In the genomic region with DNA sequence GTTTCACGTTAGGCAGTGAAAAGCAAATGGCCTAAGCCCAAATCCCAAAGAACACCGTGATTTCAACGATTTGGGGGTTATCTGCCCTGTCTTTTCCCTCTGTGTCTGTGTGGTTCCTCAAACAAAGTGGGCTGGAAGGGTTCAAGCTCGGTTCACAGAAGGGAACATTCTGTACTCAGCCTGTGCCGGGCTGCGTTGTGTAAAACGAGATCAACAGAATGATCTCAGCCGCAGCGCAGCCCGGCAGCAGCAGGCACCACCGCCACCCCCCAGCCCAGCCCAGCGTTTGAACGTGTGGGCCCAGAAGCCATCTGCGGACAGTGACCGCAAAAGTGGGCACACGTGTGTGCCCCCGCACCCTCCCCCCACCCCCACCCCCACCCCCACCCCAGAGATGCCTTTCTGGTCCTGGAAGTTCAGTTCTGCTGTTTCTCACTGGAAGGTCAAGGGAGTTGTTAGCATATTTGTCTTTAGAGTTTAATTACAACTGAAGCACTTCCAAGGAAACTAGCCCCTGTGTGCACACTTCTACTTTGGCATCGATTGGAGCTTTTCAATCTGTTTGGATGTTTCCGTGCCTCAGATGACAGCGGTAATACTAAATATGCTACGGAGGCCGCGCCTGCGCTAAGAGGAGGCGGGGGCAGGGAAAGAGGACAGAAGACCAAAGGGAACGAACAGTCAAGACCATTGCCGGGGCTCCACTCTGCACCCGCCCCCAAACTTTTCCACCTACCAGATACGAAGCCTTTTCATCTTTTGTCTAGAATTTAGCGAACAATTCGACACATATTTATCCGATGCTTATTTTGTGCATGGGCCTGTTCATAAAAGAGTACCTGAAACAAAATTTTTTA, we compare ENCODE assay signal across 9 mouse cellular contexts.
DNase-seq lines count a peak whose midpoint lies in the region; ATAC-seq and TF ChIP-seq lines count a peak whose summit lies in the region.
"Had no signal": no experiment of that assay in that cellular context is flagged by ENCODE, and none has a peak within 500 bp of the region (broad histone marks: within the 10 kb centered on the region; RNA-seq: fewer than 3 reads in every experiment).

No protein-coding gene starts in this region.

- peak overlapping the region; percentile 12 for H3K9ac ChIP-seq in hindbrain, embryonic 11.5 days (ENCODE audit: low read depth, low read length)
- peak overlapping the region; percentile 53 for H3K9ac ChIP-seq in liver, postnatal 0 days (replicated peaks)
- H3K9ac ChIP-seq in neural tube, embryonic 14.5 days (replicated peaks; ENCODE audit: low read depth, low read length), result peak overlapping the region; percentile 34; the same call in 1 of the 2 replicates

- no peaks in the 10 kb centered on the region for H3K27me3 ChIP-seq in hindbrain, embryonic 11.5 days (ENCODE audit: control insufficient read depth, insufficient read depth, low read length)
- no peaks in the 10 kb centered on the region for H3K27me3 ChIP-seq in liver, postnatal 0 days (ENCODE audit: insufficient read depth, low read length)
- H3K27me3 ChIP-seq in neural tube, embryonic 14.5 days (ENCODE audit: control insufficient read depth, insufficient read depth, low read length), result no peaks in the 10 kb centered on the region
- H3K27me3 ChIP-seq in thymus, adult 2 months (ENCODE audit: control insufficient read depth, insufficient read depth, low read length), result no peaks in the 10 kb centered on the region
- H3K27me3 ChIP-seq: Patski had no signal

- H3K4me1 ChIP-seq in hindbrain, embryonic 11.5 days (replicated peaks; ENCODE audit: control insufficient read depth, insufficient read depth, low read length), result no peaks in the 10 kb centered on the region
- peaks cover 19% of the 10 kb centered on the region for H3K4me1 ChIP-seq in liver, postnatal 0 days (ENCODE audit: insufficient read depth)
- peaks cover 6% of the 10 kb centered on the region for H3K4me1 ChIP-seq in neural tube, embryonic 14.5 days (ENCODE audit: control insufficient read depth, insufficient read depth, low read length)
- H3K4me1 ChIP-seq in thymus, adult 2 months (replicated peaks; ENCODE audit: control insufficient read depth, insufficient read depth, low read length), result peaks cover 8% of the 10 kb centered on the region

- 2% methylated on average over 32 of the region's 32 CpGs for WGBS in hindbrain, embryonic 11.5 days
- 2% methylated on average over 32 of the region's 32 CpGs for WGBS in liver, postnatal 0 days (ENCODE audit: insufficient replicate concordance)
- 2% methylated on average over 32 of the region's 32 CpGs for WGBS in neural tube, embryonic 14.5 days
- 4% methylated on average over 32 of the region's 32 CpGs for WGBS in thymus, adult 2 months

- peak overlapping the region; percentile 29 for H3K4me3 ChIP-seq in hindbrain, embryonic 11.5 days (ENCODE audit: low read depth, low read length)
- 0 out of 2 replicates have a peak overlapping the region, but pooled peaks have one; percentile 20 for H3K4me3 ChIP-seq in liver, postnatal 0 days (ENCODE audit: low read depth, low read length)
- H3K4me3 ChIP-seq in neural tube, embryonic 14.5 days (ENCODE audit: low read depth, low read length), result peak overlapping the region; percentile 29
- peak overlapping the region; percentile 11; the same call in 1 of the 2 replicates for H3K4me3 ChIP-seq in thymus, adult 2 months (ENCODE audit: control insufficient read depth, insufficient read depth, low read length)

- TF ChIP-seq CTCF in liver, postnatal 0 days (IDR thresholded peaks at IDR 0.05; ENCODE audit: low read depth), result no peak
- TF ChIP-seq CTCF in thymus, adult 2 months (IDR thresholded peaks at IDR 0.05; ENCODE audit: borderline replicate concordance, control insufficient read depth, extremely low read depth, insufficient read depth, low read length, poor library complexity), result no peak

- no peaks in the 10 kb centered on the region for H3K9me3 ChIP-seq in hindbrain, embryonic 11.5 days (ENCODE audit: control insufficient read depth, low read length)
- H3K9me3 ChIP-seq in liver, postnatal 0 days (ENCODE audit: low read length), result no peaks in the 10 kb centered on the region
- H3K9me3 ChIP-seq in neural tube, embryonic 14.5 days (ENCODE audit: control insufficient read depth, low read length), result no peaks in the 10 kb centered on the region

- 0 out of 2 replicates have a peak overlapping the region, but pooled peaks have one; percentile 30 for H3K27ac ChIP-seq in hindbrain, embryonic 11.5 days (ENCODE audit: low read depth, low read length)
- peak overlapping the region; percentile 92 for H3K27ac ChIP-seq in liver, postnatal 0 days (ENCODE audit: low read depth)
- H3K27ac ChIP-seq in neural tube, embryonic 14.5 days (ENCODE audit: low read depth, low read length), result no peak overlapping the region; the same call in 1 of the 2 replicates
- H3K27ac ChIP-seq in thymus, adult 2 months (ENCODE audit: control insufficient read depth, insufficient read depth, low read length), result no peak overlapping the region

- peak overlapping the region; percentile 57 for H3K4me2 ChIP-seq in hindbrain, embryonic 11.5 days (replicated peaks; ENCODE audit: low read depth, low read length)
- peak overlapping the region; percentile 65 for H3K4me2 ChIP-seq in liver, postnatal 0 days (ENCODE audit: low read depth, low read length)
- H3K4me2 ChIP-seq in neural tube, embryonic 14.5 days (ENCODE audit: low read depth, low read length), result peak overlapping the region; percentile 56

- peak; percentile 94 for TF ChIP-seq EP300 in liver, postnatal 0 days (IDR thresholded peaks at IDR 0.05; ENCODE audit: low read depth)

- ATAC-seq in hindbrain, embryonic 11.5 days (ENCODE audit: low FRiP score), result peak; percentile 86
- ATAC-seq in liver, postnatal 0 days, result peak; percentile 96
- peak; percentile 87 for ATAC-seq in neural tube, embryonic 14.5 days (ENCODE audit: low read depth)
- ATAC-seq: Patski had no signal

- peak; percentile 68 for DNase-seq in Muller cell, postnatal 12 days (ENCODE audit: inconsistent ontology term)
- peak; percentile 78 to 85 for DNase-seq in cerebellum, postnatal 14 days
- peak; percentile 53 to 60 for DNase-seq in frontal cortex, postnatal 25 days (ENCODE audit: low spot score in 2 of 2)
- DNase-seq in hindbrain, embryonic 11.5 days (ENCODE audit: low spot score), result peak; percentile 60
- DNase-seq in layer of hippocampus, adult 8-10 months (ENCODE audit: low spot score in 2 of 2), result peak; percentile 79 to 85
- peak; percentile 83 for DNase-seq in liver, postnatal 0 days
- peak; percentile 19 for DNase-seq in thymus, adult 2 months

- TF ChIP-seq POLR2A in thymus, adult 2 months (IDR thresholded peaks at IDR 0.05; ENCODE audit: control insufficient read depth, extremely low read depth, insufficient read depth, low read length, poor library complexity), result no peak

- no peaks in the 10 kb centered on the region for H3K36me3 ChIP-seq in hindbrain, embryonic 11.5 days (ENCODE audit: control insufficient read depth, insufficient read depth, low read length)
- no peaks in the 10 kb centered on the region for H3K36me3 ChIP-seq in liver, postnatal 0 days (replicated peaks; ENCODE audit: insufficient read depth, low read length)
- no peaks in the 10 kb centered on the region for H3K36me3 ChIP-seq in neural tube, embryonic 14.5 days (ENCODE audit: control insufficient read depth, insufficient read depth, low read length)
- no peaks in the 10 kb centered on the region for H3K36me3 ChIP-seq in thymus, adult 2 months (ENCODE audit: control insufficient read depth, insufficient read depth, low read length)

Comparison
In these comparisons a context has a peak if more than half of its experiments do, and no peak if none do; other contexts are left out.
1. DNase-seq: peak in every context shown above with its lines; median percentile 83 in liver, postnatal 0 days; 82 in layer of hippocampus, adult 8-10 months; 82 in cerebellum, postnatal 14 days; 68 in Muller cell, postnatal 12 days; 60 in hindbrain, embryonic 11.5 days; 56 in frontal cortex, postnatal 25 days; 19 in thymus, adult 2 months.
2. H3K27ac ChIP-seq: peak in hindbrain, embryonic 11.5 days (single experiment) and liver, postnatal 0 days (single experiment); none in neural tube, embryonic 14.5 days (single experiment) and thymus, adult 2 months (single experiment).
3. Peak in every context shown above with its lines, with median percentiles within 50 percentile points of each other: ATAC-seq, H3K4me2 ChIP-seq, H3K4me3 ChIP-seq and H3K9ac ChIP-seq.